ENCODE assay signal across 8 mouse cellular contexts in the genomic region with DNA sequence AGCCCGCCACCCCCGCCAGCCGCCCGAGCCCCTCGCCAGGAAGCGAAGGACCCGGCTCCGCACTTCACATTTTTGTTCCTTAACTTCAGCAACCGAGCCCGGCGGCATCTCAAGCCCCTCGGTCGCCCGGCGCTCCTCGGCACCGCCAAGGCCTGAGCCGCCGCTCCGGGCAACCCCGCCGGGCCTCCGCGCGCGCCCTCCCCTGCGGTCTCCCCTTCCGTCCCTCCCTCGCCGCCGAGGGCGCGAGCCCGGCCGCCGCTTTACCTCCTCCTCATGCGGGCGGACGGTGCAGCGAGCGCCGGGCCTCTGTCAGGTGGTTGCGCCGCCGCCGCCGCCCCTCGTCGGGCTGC. TPM values are rescaled to one million over a fixed set of nuclear protein-coding genes. Genes with fewer than 3 reads are reported as not detected.
DNase-seq lines count a peak whose midpoint lies in the region; ATAC-seq lines count a peak whose summit lies in the region.

No protein-coding gene starts in this region.

- H3K9ac ChIP-seq in heart, embryonic 12.5 days, result peak overlapping the region; percentile 97
- H3K9ac ChIP-seq in liver, embryonic 11.5 days (ENCODE audit: low read depth, low read length), result peak overlapping the region; percentile 99
- peak overlapping the region; percentile 80 for H3K9ac ChIP-seq in neural tube, embryonic 15.5 days (replicated peaks)

- no peaks in the 10 kb centered on the region for H3K9me3 ChIP-seq in heart, embryonic 12.5 days (replicated peaks)
- no peaks in the 10 kb centered on the region for H3K9me3 ChIP-seq in liver, embryonic 11.5 days (ENCODE audit: control insufficient read depth, low read length)
- H3K9me3 ChIP-seq in neural tube, embryonic 15.5 days (replicated peaks), result no peaks in the 10 kb centered on the region

- 0% methylated on average over 40 of the region's 49 CpGs for WGBS in heart, embryonic 12.5 days
- under 1% methylated on average over 43 of the region's 49 CpGs for WGBS in liver, embryonic 11.5 days
- WGBS in neural tube, embryonic 15.5 days, result under 1% methylated on average over 46 of the region's 49 CpGs

- peak; percentile 24 for DNase-seq in adrenal gland, adult 8-10 months
- no peak for DNase-seq in adrenal gland, adult 2 months
- DNase-seq in right cerebral cortex, postnatal 14 days, result peak; percentile 60
- DNase-seq in right cerebral cortex, postnatal 4 days, result no peak
- peak; percentile 72 for DNase-seq in liver, embryonic 11.5 days (ENCODE audit: low spot score)
- no peak for DNase-seq in cerebellum, adult 8-10 months

- H3K27me3 ChIP-seq in heart, embryonic 12.5 days (replicated peaks), result no peaks in the 10 kb centered on the region
- no peaks in the 10 kb centered on the region for H3K27me3 ChIP-seq in liver, embryonic 11.5 days (replicated peaks; ENCODE audit: control insufficient read depth, insufficient read depth, low read length)
- H3K27me3 ChIP-seq in neural tube, embryonic 15.5 days (replicated peaks), result no peaks in the 10 kb centered on the region

- H3K4me3 ChIP-seq in heart, embryonic 12.5 days, result peak overlapping the region; percentile 95
- H3K4me3 ChIP-seq in liver, embryonic 11.5 days (ENCODE audit: low read depth, low read length), result peak overlapping the region; percentile 98
- peak overlapping the region; percentile 87 for H3K4me3 ChIP-seq in neural tube, embryonic 15.5 days (replicated peaks)

- peaks cover 14% of the 10 kb centered on the region for H3K36me3 ChIP-seq in heart, embryonic 12.5 days
- peaks cover 2% of the 10 kb centered on the region; the same call in 1 of the 2 replicates for H3K36me3 ChIP-seq in liver, embryonic 11.5 days (ENCODE audit: control insufficient read depth, insufficient read depth, low read length)
- H3K36me3 ChIP-seq in neural tube, embryonic 15.5 days, result peaks cover 5% of the 10 kb centered on the region; the same call in 1 of the 2 replicates

- peak overlapping the region; percentile 69 for H3K4me2 ChIP-seq in heart, embryonic 12.5 days
- peak overlapping the region; percentile 94 for H3K4me2 ChIP-seq in liver, embryonic 11.5 days
- H3K4me2 ChIP-seq in neural tube, embryonic 15.5 days, result peak overlapping the region; percentile 72

- H3K4me1 ChIP-seq in heart, embryonic 12.5 days (replicated peaks), result peaks cover 25% of the 10 kb centered on the region
- H3K4me1 ChIP-seq in liver, embryonic 11.5 days (replicated peaks; ENCODE audit: control insufficient read depth, insufficient read depth, low read length), result peaks cover 13% of the 10 kb centered on the region
- peaks cover 32% of the 10 kb centered on the region for H3K4me1 ChIP-seq in neural tube, embryonic 15.5 days

- peak overlapping the region; percentile 96 for H3K27ac ChIP-seq in heart, embryonic 12.5 days (ENCODE audit: poor library complexity, severe bottlenecking)
- peak overlapping the region; percentile 99 for H3K27ac ChIP-seq in liver, embryonic 11.5 days (ENCODE audit: low read depth, low read length)
- peak overlapping the region; percentile 95 for H3K27ac ChIP-seq in neural tube, embryonic 15.5 days (replicated peaks)

- ATAC-seq in heart, embryonic 12.5 days (ENCODE audit: insufficient number of reproducible peaks, low FRiP score), result peak; percentile 61
- peak; percentile 60 for ATAC-seq in liver, embryonic 11.5 days (replicated peaks; ENCODE audit: low FRiP score)
- peak; percentile 71 for ATAC-seq in neural tube, embryonic 15.5 days (ENCODE audit: low FRiP score)

RNA-seq across cellular contexts. Expression of gene Pds5a, which starts 0.6 kb away (rescaled TPM):
- total RNA-seq in adrenal gland, adult 8-10 months (2022), result 100 to 1,000 TPM in 3 of 4 experiments, 10 to 100 TPM in 1; 82.9 to 122 (median 111) TPM
- total RNA-seq in adrenal gland, adult 2 months (2021), result 10 to 100 TPM; 74.0 to 98.1 TPM
- 2.9 and 3.0 TPM in 2 replicates for polyA plus RNA-seq in adrenal gland, adult 2 months (2012; rRNA removed)
- polyA plus RNA-seq in heart, embryonic 12.5 days (2016; fragmentation: Nextera tagmentation; extraction: Ambion mirVana), result 61.7 and 63.8 TPM in 2 replicates
- polyA plus RNA-seq in liver, embryonic 11.5 days (2014; fragmentation: Nextera tagmentation; extraction: Ambion mirVana), result 73.2 and 75.3 TPM in 2 replicates
- 35.6 and 38.0 TPM in 2 replicates for polyA plus RNA-seq in neural tube, embryonic 15.5 days (2015; fragmentation: Nextera tagmentation; extraction: Ambion mirVana)

Comparison
In these comparisons a context has a peak if more than half of its experiments do, and no peak if none do; other contexts are left out.
1. DNase-seq: peak in adrenal gland, adult 8-10 months (single experiment), right cerebral cortex, postnatal 14 days (single experiment) and liver, embryonic 11.5 days (single experiment); none in adrenal gland, adult 2 months (single experiment), right cerebral cortex, postnatal 4 days (single experiment) and cerebellum, adult 8-10 months (single experiment).
2. Peak in every context shown above with its lines, with median percentiles within 50 percentile points of each other: ATAC-seq, H3K27ac ChIP-seq, H3K4me2 ChIP-seq, H3K4me3 ChIP-seq and H3K9ac ChIP-seq.